Mouse (Mus musculus): ENCODE measurements around the gene Mink1.

Mink1 gene

GRCm38 (mm10) chr11:70653345-70654197 is 90.9 kb downstream of the Mink1 start:
- peak; percentile 81 for DNase-seq (ENCODE audit: low read depth, low spot score)

DNA sequence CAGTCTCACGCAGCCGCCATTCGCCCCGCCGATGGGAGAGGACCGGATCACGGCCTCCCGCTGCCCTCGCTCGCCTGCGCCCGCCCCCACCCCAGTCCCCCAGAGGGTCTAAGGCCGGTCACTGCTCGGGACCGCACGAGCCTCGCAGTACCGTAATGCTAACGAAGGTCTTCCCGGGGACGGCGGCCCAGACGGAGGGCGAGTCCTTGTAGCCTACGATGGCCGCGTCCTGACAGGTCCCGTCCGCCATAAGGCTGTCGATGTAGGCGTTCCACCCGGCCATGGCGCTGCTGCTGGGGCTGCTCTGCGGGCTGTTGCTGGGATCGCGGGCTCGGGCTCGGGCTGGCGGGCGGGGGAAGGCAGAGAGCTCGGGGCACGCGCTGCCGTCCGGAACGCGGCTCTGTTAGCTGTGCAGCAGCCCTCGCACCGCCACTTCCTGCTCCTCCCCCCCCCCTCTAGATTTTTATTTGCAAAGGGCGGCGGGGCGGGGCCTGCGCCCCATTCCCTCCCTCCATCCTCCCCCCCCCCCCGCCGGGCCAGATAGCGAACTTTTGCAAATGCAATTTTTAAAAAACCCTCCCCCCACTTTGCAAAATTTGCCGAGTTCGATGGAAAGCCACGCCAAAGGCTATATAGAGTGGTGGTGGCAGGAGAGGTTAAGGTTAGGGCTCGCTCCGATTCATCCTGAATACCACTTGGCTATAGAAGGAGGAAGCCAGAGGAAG is 91.7 kb downstream of the Mink1 start, which contains the start of gene Pfn1:
Gene Pfn1 (minus strand): TSS at position 447 of the 725 bp plus-strand sequence.
- peak; percentile 84 for DNase-seq (ENCODE audit: low read depth, low spot score)

GRCm38 (mm10) chr11:70654923-70655570 is 92.4 kb downstream of the Mink1 start:
- peak; percentile 86 for DNase-seq (ENCODE audit: low read depth, low spot score)

DNA sequence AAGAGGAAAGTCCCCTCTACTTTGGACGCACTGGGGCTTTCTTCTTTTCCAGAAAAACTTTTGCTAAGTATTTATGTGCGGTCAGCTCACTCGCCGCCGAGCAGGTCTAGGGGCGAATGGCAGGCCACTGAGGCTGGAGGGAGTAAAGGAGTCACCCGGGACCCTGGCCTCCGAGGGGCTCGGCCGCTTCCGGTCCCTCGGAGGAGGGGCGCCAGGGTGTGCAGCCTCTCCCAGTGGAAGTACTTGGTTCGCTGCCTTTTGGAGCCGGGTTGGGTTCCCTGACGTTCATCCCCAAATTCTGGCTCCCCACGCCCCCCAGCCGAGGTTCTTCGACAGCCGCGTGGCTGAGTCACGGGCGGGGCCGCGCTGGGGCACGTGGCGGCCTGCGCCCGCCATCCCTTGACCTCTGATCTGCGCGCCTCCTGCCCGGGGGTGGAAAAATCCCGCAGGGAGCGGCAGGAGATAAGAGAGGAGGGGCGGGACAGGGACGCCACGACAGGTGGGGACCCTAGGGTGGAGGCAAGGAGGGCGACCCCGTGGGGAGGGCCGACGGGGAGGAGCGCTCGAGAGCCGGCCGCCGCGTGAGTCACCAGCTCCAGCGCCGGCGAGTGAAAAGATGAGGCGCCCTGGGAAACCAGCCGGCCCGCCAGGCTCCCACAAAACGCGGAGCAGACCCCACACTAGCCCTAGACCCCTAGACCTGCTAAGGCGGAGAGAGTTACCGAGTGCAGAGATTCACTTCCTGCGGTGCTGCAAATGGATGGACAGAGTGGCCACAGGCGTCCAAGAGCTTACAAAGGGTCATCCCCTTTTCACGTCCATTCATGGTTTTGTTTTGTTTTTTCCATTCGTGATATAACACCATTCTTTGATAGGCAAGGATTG is 93.1 kb downstream of the Mink1 start:
- peak; percentile 92 for DNase-seq (ENCODE audit: low read depth, low spot score)

DNA sequence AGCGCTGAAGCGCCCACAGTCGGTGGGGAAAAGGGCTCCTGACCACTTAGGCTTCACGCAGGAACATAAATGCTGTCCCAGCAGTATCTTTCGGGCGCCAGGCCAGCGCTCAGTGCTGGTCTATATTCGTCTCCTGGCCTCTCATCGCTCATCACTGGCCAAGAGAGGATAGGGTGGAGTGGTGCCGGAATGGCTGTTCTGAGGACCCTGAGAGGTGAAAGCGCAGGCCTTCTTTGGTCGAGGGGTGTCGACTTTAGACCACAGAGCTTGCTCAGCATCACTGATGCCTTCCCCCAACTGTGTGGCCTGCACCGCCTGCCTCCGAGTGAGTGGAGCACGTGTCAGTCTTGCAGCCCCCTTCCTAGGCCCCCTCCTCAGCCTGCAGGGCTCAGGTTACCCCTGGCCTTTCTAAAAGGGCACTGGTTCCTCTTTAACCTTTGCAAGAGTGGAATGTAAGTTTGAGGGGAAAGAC is 93.8 kb downstream of the Mink1 start:
- no peak for DNase-seq (ENCODE audit: low read depth, low spot score)

DNA sequence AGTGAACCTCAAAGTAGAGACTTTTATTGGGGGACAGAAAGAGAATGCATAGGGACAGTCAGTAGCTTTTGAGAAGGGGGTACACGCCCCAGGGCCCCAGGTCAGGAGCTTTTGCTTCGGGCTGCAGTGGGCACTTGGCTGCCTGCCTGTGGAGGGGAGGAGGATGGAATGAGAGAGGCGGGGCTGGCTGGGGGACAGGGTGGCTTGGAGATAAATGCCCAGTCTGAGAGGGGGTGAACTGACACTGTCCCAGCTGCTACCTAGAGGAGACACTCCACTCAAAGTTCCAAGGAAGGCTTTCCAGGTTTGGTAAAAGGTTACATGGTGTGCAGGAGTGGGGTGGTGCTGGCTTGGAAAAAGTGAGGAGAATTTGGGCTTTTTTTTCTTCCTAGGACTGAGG is 94.3 kb downstream of the Mink1 start, which contains the start of gene Eno3:
Gene Eno3 (plus strand): TSS at position 239 of the 400 bp plus-strand sequence.
- no peak for DNase-seq (ENCODE audit: low read depth, low spot score)

DNA sequence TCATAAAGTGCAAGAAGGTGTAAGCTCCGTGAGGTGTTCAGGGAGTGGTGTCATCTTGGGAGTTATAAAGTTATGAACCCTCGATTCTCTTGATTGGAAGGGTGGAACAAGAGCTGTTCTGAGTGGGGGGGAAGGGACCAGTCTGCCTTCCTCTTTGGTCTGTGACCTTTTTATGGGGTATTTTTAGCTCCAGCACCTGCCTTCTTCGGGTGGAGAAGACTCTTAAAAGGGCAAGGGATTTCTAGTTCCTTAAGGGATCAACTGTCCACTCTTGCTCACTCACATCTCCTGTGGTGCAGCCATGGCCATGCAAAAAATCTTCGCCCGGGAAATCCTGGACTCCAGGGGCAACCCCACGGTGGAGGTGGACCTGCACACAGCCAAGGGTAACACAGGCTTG is 94.9 kb downstream of the Mink1 start:
- DNase-seq (ENCODE audit: low read depth, low spot score) = no peak

DNA sequence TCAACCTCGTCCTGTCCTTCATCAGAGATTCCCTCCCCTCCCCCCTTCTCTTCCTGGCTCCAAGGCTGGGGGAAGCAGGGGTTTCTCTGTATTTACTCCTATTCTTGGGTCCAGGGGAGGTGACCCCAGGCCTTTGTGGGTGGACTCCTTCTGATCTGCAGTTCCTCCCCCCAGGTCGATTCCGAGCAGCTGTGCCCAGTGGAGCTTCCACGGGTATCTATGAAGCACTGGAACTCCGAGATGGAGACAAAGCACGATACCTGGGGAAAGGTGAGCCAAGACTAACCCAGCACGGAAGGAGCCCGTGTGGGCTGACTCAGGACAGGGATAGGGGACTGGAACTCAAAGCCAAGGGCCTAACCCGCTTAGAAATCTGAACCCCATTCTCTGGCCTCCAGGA is 95.3 kb downstream of the Mink1 start:
- DNase-seq (ENCODE audit: low read depth, low spot score) = no peak

- DNase-seq (ENCODE audit: low read depth, low spot score) = no peak
Observed at GRCm38 (mm10) chr11:70658521-70658920, 95.8 kb downstream of the Mink1 start.

DNA sequence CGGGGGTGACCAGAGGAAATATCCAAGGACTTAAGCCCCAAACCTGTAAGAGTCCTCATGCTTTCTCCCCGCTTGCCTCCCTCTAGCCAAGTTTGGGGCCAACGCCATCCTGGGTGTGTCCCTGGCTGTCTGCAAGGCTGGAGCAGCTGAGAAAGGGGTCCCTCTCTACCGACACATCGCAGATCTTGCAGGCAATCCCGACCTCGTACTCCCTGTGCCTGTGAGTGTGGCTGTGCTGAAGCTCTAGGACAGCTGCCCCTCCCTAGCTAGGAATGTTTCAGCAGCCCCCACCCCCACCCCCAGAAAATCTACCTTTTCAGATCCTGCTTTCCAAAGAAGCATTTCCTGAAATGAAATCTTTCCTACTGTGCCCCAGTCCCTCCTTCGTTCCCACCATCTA is 96.3 kb downstream of the Mink1 start:
- DNase-seq (ENCODE audit: low read depth, low spot score) = peak; percentile 87

DNA sequence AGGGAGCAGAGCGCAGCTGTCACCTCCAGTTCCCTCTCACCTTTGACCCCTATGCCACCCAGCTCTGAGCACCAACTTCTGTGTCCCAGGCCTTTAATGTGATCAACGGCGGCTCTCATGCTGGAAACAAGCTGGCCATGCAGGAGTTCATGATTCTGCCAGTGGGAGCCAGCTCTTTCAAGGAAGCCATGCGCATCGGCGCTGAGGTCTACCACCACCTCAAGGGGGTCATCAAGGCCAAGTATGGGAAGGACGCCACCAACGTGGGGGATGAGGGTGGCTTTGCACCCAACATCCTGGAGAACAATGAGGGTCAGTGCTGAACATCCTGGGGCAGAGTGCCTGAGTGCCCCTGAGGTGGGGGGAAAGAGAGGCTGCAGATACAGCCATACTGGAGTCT is 97.9 kb downstream of the Mink1 start:
- DNase-seq (ENCODE audit: low read depth, low spot score) = no peak

DNA sequence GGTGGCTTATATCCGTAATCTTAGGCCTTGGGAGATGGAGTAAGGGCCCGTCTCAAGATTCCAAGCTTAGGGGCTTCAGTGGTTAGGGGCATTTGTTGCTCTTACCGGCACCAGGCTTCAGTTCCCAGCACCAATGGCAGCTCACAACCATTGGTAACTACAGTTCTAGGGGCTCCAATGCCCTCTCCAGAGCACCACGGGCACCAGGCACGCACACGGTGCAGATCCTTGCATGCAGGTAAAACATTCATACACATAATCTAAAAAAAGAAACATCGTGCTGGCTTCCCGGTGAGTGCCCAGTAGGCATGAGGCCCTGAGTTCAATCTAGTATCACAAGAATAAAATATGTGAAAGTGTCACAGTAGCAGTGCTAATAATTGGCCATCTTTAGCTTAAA is 100.4 kb downstream of the Mink1 start:
- no peak for DNase-seq (ENCODE audit: low read depth, low spot score)

DNA sequence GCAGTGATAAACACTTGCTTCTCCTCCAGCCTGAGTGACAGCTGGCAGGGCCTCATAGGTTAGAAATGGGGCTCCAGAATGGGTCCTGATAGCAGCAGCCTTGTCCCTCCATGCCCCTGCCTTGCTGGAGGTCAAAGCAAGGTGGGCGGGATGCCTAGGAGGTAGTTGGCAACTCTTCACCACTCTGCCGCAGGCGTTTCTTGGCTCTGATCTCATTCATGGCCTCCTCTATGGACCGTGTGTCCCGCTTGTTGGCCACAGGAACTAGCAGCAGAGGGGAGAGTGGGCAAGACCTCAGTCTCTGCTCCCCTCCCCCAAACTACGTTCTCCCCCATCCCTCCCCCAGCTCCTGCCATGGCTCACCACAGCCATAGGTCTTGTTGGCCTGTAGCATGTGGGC is 101.3 kb downstream of the Mink1 start:
- DNase-seq (ENCODE audit: low read depth, low spot score) = no peak

All from R1 (cell line).